Mouse (Mus musculus): ENCODE measurements around the gene Cdr2. TPM values are rescaled to one million over a fixed set of nuclear protein-coding genes. Genes with fewer than 3 reads are reported as not detected.
"Not testable (repeated sequence)": the region's sequence is repeated elsewhere in the genome, so short reads cannot be mapped to it uniquely, and the experiment has no call there.

The Cdr2 gene
- polyA plus RNA-seq, 1 experiment from 2014 or later: 38.1 TPM

- no peaks in the 10 kb centered on the region for H3K4me1 ChIP-seq (replicated peaks)
- H3K36me3 ChIP-seq: no peaks in the 10 kb centered on the region
- WGBS (ENCODE audit: insufficient replicate concordance): 66% methylated on average over 3 of the region's 3 CpGs
- no peak overlapping the region for H3K4me3 ChIP-seq (replicated peaks)
- H3K27ac ChIP-seq: no peak overlapping the region
- no peak for DNase-seq
- ATAC-seq (ENCODE audit: low read depth): no peak
- no peaks in the 10 kb centered on the region for H3K27me3 ChIP-seq
- H3K9me3 ChIP-seq (replicated peaks): no peaks in the 10 kb centered on the region
- no peak overlapping the region for H3K4me2 ChIP-seq
- no peak overlapping the region for H3K9ac ChIP-seq
Observed at GRCm38 (mm10) chr7:121001879-121002278, 19.8 kb upstream of the Cdr2 start.

- Histone ChIP-seq H3K4me1 (replicated peaks) (no peaks in the 10 kb centered on the region), H3K9ac (no peak overlapping the region), H3K27me3 (no peaks in the 10 kb centered on the region), H3K36me3 (no peaks in the 10 kb centered on the region), H3K4me3 (replicated peaks) (no peak overlapping the region), H3K9me3 (replicated peaks) (no peaks in the 10 kb centered on the region), H3K27ac (no peak overlapping the region), H3K4me2 (no peak overlapping the region)
- ATAC-seq (ENCODE audit: low read depth) (no peak), DNase-seq (no peak)
- 60% methylated on average over 3 of the region's 3 CpGs for WGBS (ENCODE audit: insufficient replicate concordance)
Observed at GRCm38 (mm10) chr7:121000065-121000822, 18.1 kb upstream of the Cdr2 start.

- H3K27ac ChIP-seq: no peak overlapping the region
- no peaks in the 10 kb centered on the region for H3K36me3 ChIP-seq
- WGBS (ENCODE audit: insufficient replicate concordance): 62% methylated on average over 2 of the region's 2 CpGs
- no peak for ATAC-seq (ENCODE audit: low read depth)
- no peak for DNase-seq
- no peak overlapping the region for H3K9ac ChIP-seq
- H3K27me3 ChIP-seq: no peaks in the 10 kb centered on the region
- H3K4me1 ChIP-seq (replicated peaks): no peaks in the 10 kb centered on the region
- H3K9me3 ChIP-seq (replicated peaks): no peaks in the 10 kb centered on the region
- H3K4me2 ChIP-seq: no peak overlapping the region
- H3K4me3 ChIP-seq (replicated peaks): no peak overlapping the region
Observed at GRCm38 (mm10) chr7:120999021-120999530, 17.0 kb upstream of the Cdr2 start.

GRCm38 (mm10) chr7:120991191-120991590, 9.1 kb upstream of the Cdr2 start:
- Histone ChIP-seq H3K4me1 (replicated peaks) (no peaks in the 10 kb centered on the region), H3K27ac (no peak overlapping the region), H3K27me3 (0 out of 2 replicates have a peak, but pooled peaks cover 8% of the 10 kb centered on the region), H3K4me2 (no peak overlapping the region), H3K9me3 (replicated peaks) (peaks cover 3% of the 10 kb centered on the region; the same call in 1 of the 2 replicates), H3K4me3 (replicated peaks) (no peak overlapping the region), H3K36me3 (no peaks in the 10 kb centered on the region), H3K9ac (no peak overlapping the region)
- DNase-seq (no peak), ATAC-seq (ENCODE audit: low read depth) (no peak)
- WGBS (ENCODE audit: insufficient replicate concordance): 74% methylated on average over 8 of the region's 8 CpGs

- WGBS (ENCODE audit: insufficient replicate concordance): 6% methylated on average over 7 of the region's 7 CpGs
- Histone ChIP-seq H3K9ac (peak overlapping the region; percentile 86), H3K4me3 (replicated peaks) (peak overlapping the region; percentile 95), H3K36me3 (peaks cover 10% of the 10 kb centered on the region), H3K4me2 (peak overlapping the region; percentile 83), H3K27me3 (peaks cover 6% of the 10 kb centered on the region; the same call in 1 of the 2 replicates), H3K4me1 (replicated peaks) (peaks cover 34% of the 10 kb centered on the region), H3K27ac (peak overlapping the region; percentile 78), H3K9me3 (replicated peaks) (no peaks in the 10 kb centered on the region)
- no peak for ATAC-seq (ENCODE audit: low read depth)
- DNase-seq: no peak
Observed at GRCm38 (mm10) chr7:120982968-120983367, 856 bp upstream of the Cdr2 start.

- Histone ChIP-seq H3K4me2 (peak overlapping the region; percentile 83), H3K36me3 (peaks cover 12% of the 10 kb centered on the region), H3K27me3 (no peaks in the 10 kb centered on the region; the same call in 1 of the 2 replicates), H3K9ac (peak overlapping the region; percentile 95), H3K4me1 (replicated peaks) (peaks cover 50% of the 10 kb centered on the region), H3K27ac (peak overlapping the region; percentile 98), H3K4me3 (replicated peaks) (peak overlapping the region; percentile 95), H3K9me3 (replicated peaks) (no peaks in the 10 kb centered on the region)
- DNase-seq: peak; percentile 69
- 3% methylated on average over 39 of the region's 39 CpGs for WGBS (ENCODE audit: insufficient replicate concordance)
- ATAC-seq (ENCODE audit: low read depth): peak; percentile 61
Observed at GRCm38 (mm10) chr7:120980931-120981924, 884 bp downstream of the Cdr2 start.

- Histone ChIP-seq H3K4me2 (peak overlapping the region; percentile 83), H3K27ac (peak overlapping the region; percentile 98), H3K9me3 (replicated peaks) (no peaks in the 10 kb centered on the region), H3K27me3 (no peaks in the 10 kb centered on the region; the same call in 1 of the 2 replicates), H3K9ac (peak overlapping the region; percentile 95), H3K36me3 (peaks cover 12% of the 10 kb centered on the region), H3K4me3 (replicated peaks) (peak overlapping the region; percentile 95), H3K4me1 (replicated peaks) (peaks cover 59% of the 10 kb centered on the region)
- peak; percentile 80 for DNase-seq
- WGBS (ENCODE audit: insufficient replicate concordance): 14% methylated on average over 4 of the region's 4 CpGs
- peak; percentile 83 for ATAC-seq (ENCODE audit: low read depth)
Observed at GRCm38 (mm10) chr7:120980041-120980440, 2.1 kb downstream of the Cdr2 start.

- DNase-seq (no peak), ATAC-seq (ENCODE audit: low read depth) (no peak)
- Histone ChIP-seq H3K4me1 (replicated peaks) (peaks cover 77% of the 10 kb centered on the region), H3K4me3 (replicated peaks) (peak overlapping the region; percentile 6; the same call in 1 of the 2 replicates), H3K9ac (peak overlapping the region; percentile 95; the same call in 1 of the 2 replicates), H3K27me3 (no peaks in the 10 kb centered on the region), H3K4me2 (peak overlapping the region; percentile 83), H3K27ac (peak overlapping the region; percentile 98), H3K9me3 (replicated peaks) (no peaks in the 10 kb centered on the region), H3K36me3 (peaks cover 12% of the 10 kb centered on the region)
- 74% methylated on average over 7 of the region's 7 CpGs for WGBS (ENCODE audit: insufficient replicate concordance)
Observed at GRCm38 (mm10) chr7:120977063-120977462, 5.0 kb downstream of the Cdr2 start.

GRCm38 (mm10) chr7:120974001-120974400, 8.1 kb downstream of the Cdr2 start:
- Histone ChIP-seq H3K9me3 (replicated peaks) (no peaks in the 10 kb centered on the region), H3K36me3 (peaks cover 14% of the 10 kb centered on the region), H3K4me1 (replicated peaks) (peaks cover 96% of the 10 kb centered on the region), H3K4me3 (replicated peaks) (no peak overlapping the region), H3K4me2 (peak overlapping the region; percentile 26; the same call in 1 of the 2 replicates), H3K27ac (peak overlapping the region; percentile 91), H3K9ac (peak overlapping the region; percentile 36; the same call in 1 of the 2 replicates), H3K27me3 (no peaks in the 10 kb centered on the region)
- ATAC-seq (ENCODE audit: low read depth): no peak
- no peak for DNase-seq
- 81% methylated on average over 3 of the region's 3 CpGs for WGBS (ENCODE audit: insufficient replicate concordance)

GRCm38 (mm10) chr7:120972471-120972870, 9.6 kb downstream of the Cdr2 start:
- not testable (repeated sequence) for H3K27me3 ChIP-seq; H3K9ac ChIP-seq; DNase-seq; H3K4me3 ChIP-seq (replicated peaks); ATAC-seq (ENCODE audit: low read depth); H3K9me3 ChIP-seq (replicated peaks)
- Histone ChIP-seq H3K27ac (peak overlapping the region; percentile 91), H3K4me1 (replicated peaks) (peaks cover 96% of the 10 kb centered on the region), H3K4me2 (peak overlapping the region; percentile 13; the same call in 1 of the 2 replicates), H3K36me3 (peaks cover 19% of the 10 kb centered on the region)
- 71% methylated on average over 2 of the region's 2 CpGs for WGBS (ENCODE audit: insufficient replicate concordance)

GRCm38 (mm10) chr7:120970112-120970511, 12.0 kb downstream of the Cdr2 start:
- DNase-seq (no peak), ATAC-seq (ENCODE audit: low read depth) (no peak)
- Histone ChIP-seq H3K4me1 (replicated peaks) (peaks cover 85% of the 10 kb centered on the region), H3K36me3 (peaks cover 34% of the 10 kb centered on the region), H3K27me3 (no peaks in the 10 kb centered on the region), H3K9me3 (replicated peaks) (no peaks in the 10 kb centered on the region), H3K4me3 (replicated peaks) (no peak overlapping the region), H3K27ac (peak overlapping the region; percentile 91), H3K9ac (peak overlapping the region; percentile 41; the same call in 1 of the 2 replicates), H3K4me2 (peak overlapping the region; percentile 61)
- 81% methylated on average over 5 of the region's 5 CpGs for WGBS (ENCODE audit: insufficient replicate concordance)

All from liver, embryonic 13.5 days (tissue).